Mouse (Mus musculus): ENCODE results near the gene Actl9. TPM values are rescaled to one million over a fixed set of nuclear protein-coding genes. Genes with fewer than 3 reads are reported as not detected.

Gene Actl9
- polyA plus RNA-seq (2015; fragmentation: Nextera tagmentation; extraction: Ambion mirVana) = not detected in 2 replicates

GRCm38 (mm10) chr17:33432019-33432946 is at the start of gene Actl9:
TSS of gene Actl9 (plus strand) at chr17:33432896.

GRCm38 (mm10) chr17:33394182-33395034 is 38.3 kb upstream of the Actl9 start, which contains the start of gene Zfp101:
TSS of gene Zfp101 (minus strand) at chr17:33394641.

Other genes starting within 250 kb of the Actl9 start
- gene Olfr239, start 241.6 kb upstream of the Actl9 start, polyA plus RNA-seq (2015; fragmentation: Nextera tagmentation; extraction: Ambion mirVana) = not detected in 2 replicates
- gene Olfr1564, start 211.2 kb upstream of the Actl9 start, polyA plus RNA-seq (2015; fragmentation: Nextera tagmentation; extraction: Ambion mirVana) = not detected in 2 replicates
- gene Zfp955a, start 177.8 kb upstream of the Actl9 start, polyA plus RNA-seq (2015; fragmentation: Nextera tagmentation; extraction: Ambion mirVana) = 4.7 and 6.2 TPM in 2 replicates
- 0.04 TPM in 1 of 2 replicates, not detected in the other for gene Olfr63, start 168.2 kb upstream of the Actl9 start, polyA plus RNA-seq (2015; fragmentation: Nextera tagmentation; extraction: Ambion mirVana)
- gene Zfp955b, start 143.4 kb upstream of the Actl9 start, polyA plus RNA-seq (2015; fragmentation: Nextera tagmentation; extraction: Ambion mirVana) = 3.2 and 4.1 TPM in 2 replicates
- gene Zfp81, start 74.0 kb upstream of the Actl9 start, polyA plus RNA-seq (2015; fragmentation: Nextera tagmentation; extraction: Ambion mirVana) = 2.9 and 4.1 TPM in 2 replicates
- gene Zfp101, start 38.3 kb upstream of the Actl9 start, polyA plus RNA-seq (2015; fragmentation: Nextera tagmentation; extraction: Ambion mirVana) = 9.9 and 12.1 TPM in 2 replicates
- gene Adamts10, start 91.3 kb downstream of the Actl9 start, polyA plus RNA-seq (2015; fragmentation: Nextera tagmentation; extraction: Ambion mirVana) = 18.2 and 27.3 TPM in 2 replicates
- 17.9 and 26.2 TPM in 2 replicates for gene Myo1f, start 122.8 kb downstream of the Actl9 start, polyA plus RNA-seq (2015; fragmentation: Nextera tagmentation; extraction: Ambion mirVana)
- gene Zfp414, start 196.2 kb downstream of the Actl9 start, polyA plus RNA-seq (2015; fragmentation: Nextera tagmentation; extraction: Ambion mirVana) = 34.5 and 34.8 TPM in 2 replicates
- gene Pram1, start 205.2 kb downstream of the Actl9 start, polyA plus RNA-seq (2015; fragmentation: Nextera tagmentation; extraction: Ambion mirVana) = 13.6 and 16.2 TPM in 2 replicates